Mouse (Mus musculus): ENCODE results near the gene Pcolce2. TPM values are rescaled to one million over a fixed set of nuclear protein-coding genes. Genes with fewer than 3 reads are reported as not detected.

The Pcolce2 gene
- polyA plus RNA-seq, 2 experiments, result 6.8 to 18.6 TPM

DNA sequence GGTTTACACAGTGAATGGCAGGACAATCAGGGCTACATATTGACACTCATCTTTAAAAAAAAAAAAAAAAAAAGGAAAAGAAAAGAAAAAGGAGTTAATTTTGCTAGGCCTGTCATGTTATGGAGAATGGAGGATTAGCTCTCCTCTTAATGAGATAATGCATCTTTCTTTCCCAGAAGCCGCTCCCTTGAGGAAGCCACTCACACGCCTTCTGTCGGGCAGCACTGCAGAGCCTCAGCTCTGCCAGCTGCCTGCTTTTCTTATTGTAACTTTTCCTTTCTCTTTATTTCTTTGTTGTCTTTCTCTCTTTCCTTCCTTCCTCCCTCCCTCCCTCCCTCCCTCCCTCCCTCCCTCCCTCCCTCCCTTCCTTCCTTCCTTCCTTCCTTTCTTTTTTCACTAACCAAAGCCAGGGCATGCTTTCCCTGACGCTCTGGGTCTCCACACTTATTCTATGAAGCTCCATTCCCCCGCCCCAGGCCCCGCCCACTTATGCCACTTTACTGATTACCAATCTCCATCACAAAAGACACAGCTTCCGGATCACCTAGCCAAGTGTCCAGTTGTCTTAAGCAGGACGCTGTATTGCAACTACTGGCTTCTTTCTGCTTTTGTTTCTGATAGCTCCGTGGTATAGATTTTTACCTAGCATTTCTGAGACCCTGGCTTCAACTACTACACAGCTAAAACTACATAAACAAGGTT is 23.8 kb upstream of the Pcolce2 start:
- Histone ChIP-seq H3K36me3 (ENCODE audit: control insufficient read depth, insufficient read depth, low read length) (no peaks in the 10 kb centered on the region), H3K27me3 (ENCODE audit: control insufficient read depth, insufficient read depth, low read length) (no peaks in the 10 kb centered on the region), H3K9me3 (ENCODE audit: control insufficient read depth, low read length) (no peaks in the 10 kb centered on the region), H3K4me3 (replicated peaks; ENCODE audit: low read length) (no peak overlapping the region), H3K4me2 (replicated peaks; ENCODE audit: low read depth, low read length, severe bottlenecking) (0 out of 2 replicates have a peak overlapping the region, but pooled peaks have one; percentile 5), H3K9ac (ENCODE audit: low read depth, low read length, severe bottlenecking) (no peak overlapping the region), H3K4me1 (ENCODE audit: control insufficient read depth, insufficient read depth, low read length) (no peaks in the 10 kb centered on the region), H3K27ac (replicated peaks; ENCODE audit: low read depth, low read length) (no peak overlapping the region)
- DNase-seq (ENCODE audit: low spot score), result no peak
- ATAC-seq (ENCODE audit: low FRiP score, low read depth), result no peak
- 40% methylated on average over 8 of the region's 9 CpGs for WGBS
- TF ChIP-seq POLR2A (IDR thresholded peaks at IDR 0.05; ENCODE audit: borderline replicate concordance, extremely low read depth, insufficient read depth, insufficient read length), result no peak

DNA sequence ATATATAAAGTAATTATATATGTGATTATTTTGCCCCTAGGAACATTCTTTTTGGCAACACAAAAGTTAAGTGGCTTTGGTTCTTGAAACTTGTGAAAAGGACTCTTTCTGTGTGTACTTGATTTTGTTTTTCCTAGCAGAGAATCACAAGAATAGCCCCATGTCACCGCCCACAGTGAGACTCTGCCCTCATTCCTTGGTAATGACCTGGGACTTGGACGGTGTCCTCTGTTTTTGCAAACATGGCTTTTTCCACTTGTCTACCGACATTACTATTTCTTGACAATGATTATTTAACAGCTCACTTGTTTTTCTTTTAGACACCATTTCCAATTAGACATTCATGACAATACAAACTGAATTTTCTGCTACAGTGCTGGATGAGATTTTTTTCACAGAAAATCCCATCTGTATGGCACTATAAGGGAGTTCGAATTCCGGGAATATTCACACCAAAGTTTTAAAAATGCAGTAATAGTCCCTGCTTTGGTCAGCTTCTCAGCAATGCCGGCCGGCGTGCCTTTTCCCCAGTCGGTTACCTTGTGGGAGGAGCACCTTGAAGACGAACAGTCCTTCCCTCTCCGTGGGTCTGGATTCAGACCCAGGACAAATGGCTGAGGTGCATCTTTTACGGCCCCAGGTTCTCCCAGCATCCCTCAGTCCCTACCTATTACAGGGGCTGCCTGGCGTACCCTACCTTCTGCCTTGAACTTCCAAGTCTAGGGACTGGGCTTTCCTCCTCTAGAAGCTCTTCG is 22.4 kb upstream of the Pcolce2 start:
- Histone ChIP-seq H3K4me3 (replicated peaks; ENCODE audit: low read length) (no peak overlapping the region), H3K4me1 (ENCODE audit: control insufficient read depth, insufficient read depth, low read length) (no peaks in the 10 kb centered on the region), H3K9me3 (ENCODE audit: control insufficient read depth, low read length) (no peaks in the 10 kb centered on the region), H3K27ac (replicated peaks; ENCODE audit: low read depth, low read length) (no peak overlapping the region), H3K27me3 (ENCODE audit: control insufficient read depth, insufficient read depth, low read length) (no peaks in the 10 kb centered on the region), H3K36me3 (ENCODE audit: control insufficient read depth, insufficient read depth, low read length) (no peaks in the 10 kb centered on the region), H3K9ac (ENCODE audit: low read depth, low read length, severe bottlenecking) (no peak overlapping the region), H3K4me2 (replicated peaks; ENCODE audit: low read depth, low read length, severe bottlenecking) (no peak overlapping the region)
- DNase-seq (ENCODE audit: low spot score) (no peak), ATAC-seq (ENCODE audit: low FRiP score, low read depth) (no peak)
- WGBS, result 71% methylated on average over 14 of the region's 14 CpGs
- no peak for TF ChIP-seq POLR2A (IDR thresholded peaks at IDR 0.05; ENCODE audit: borderline replicate concordance, extremely low read depth, insufficient read depth, insufficient read length)

GRCm38 (mm10) chr9:95615961-95616360 is 21.4 kb upstream of the Pcolce2 start:
- Histone ChIP-seq H3K4me2 (replicated peaks; ENCODE audit: low read depth, low read length, severe bottlenecking) (no peak overlapping the region), H3K36me3 (ENCODE audit: control insufficient read depth, insufficient read depth, low read length) (no peaks in the 10 kb centered on the region), H3K27me3 (ENCODE audit: control insufficient read depth, insufficient read depth, low read length) (no peaks in the 10 kb centered on the region), H3K4me1 (ENCODE audit: control insufficient read depth, insufficient read depth, low read length) (no peaks in the 10 kb centered on the region), H3K9me3 (ENCODE audit: control insufficient read depth, low read length) (no peaks in the 10 kb centered on the region), H3K9ac (ENCODE audit: low read depth, low read length, severe bottlenecking) (no peak overlapping the region), H3K27ac (replicated peaks; ENCODE audit: low read depth, low read length) (no peak overlapping the region), H3K4me3 (replicated peaks; ENCODE audit: low read length) (no peak overlapping the region)
- DNase-seq (ENCODE audit: low spot score) (no peak), ATAC-seq (ENCODE audit: low FRiP score, low read depth) (no peak)
- 76% methylated on average over 3 of the region's 3 CpGs for WGBS
- no peak for TF ChIP-seq POLR2A (IDR thresholded peaks at IDR 0.05; ENCODE audit: borderline replicate concordance, extremely low read depth, insufficient read depth, insufficient read length)

GRCm38 (mm10) chr9:95618572-95618971 is 18.8 kb upstream of the Pcolce2 start:
- no peaks in the 10 kb centered on the region for H3K9me3 ChIP-seq (ENCODE audit: control insufficient read depth, low read length)

DNA sequence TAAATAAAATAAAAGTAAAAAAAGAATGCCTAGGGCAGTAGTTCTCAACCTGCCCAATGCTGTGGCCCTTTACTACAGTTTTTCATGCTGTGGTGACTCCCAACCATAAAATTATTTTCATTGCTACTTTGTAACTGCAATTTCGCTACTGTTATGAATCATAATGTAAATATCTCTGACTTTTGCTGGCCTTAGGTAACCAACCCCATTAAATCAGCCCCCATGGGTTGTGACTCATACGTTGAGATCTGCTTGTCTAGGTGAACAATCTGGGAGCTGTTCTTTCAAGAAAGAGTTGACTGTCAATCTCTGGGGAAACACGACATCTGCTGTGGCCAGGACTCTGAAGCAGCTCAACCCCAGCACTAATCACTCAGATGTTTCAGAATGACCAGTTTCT is 13.3 kb upstream of the Pcolce2 start:
- no peak overlapping the region for H3K4me3 ChIP-seq (replicated peaks; ENCODE audit: low read length)
- no peaks in the 10 kb centered on the region for H3K36me3 ChIP-seq (ENCODE audit: control insufficient read depth, insufficient read depth, low read length)
- DNase-seq (ENCODE audit: low spot score), result no peak
- no peaks in the 10 kb centered on the region for H3K4me1 ChIP-seq (ENCODE audit: control insufficient read depth, insufficient read depth, low read length)
- no peak for TF ChIP-seq POLR2A (IDR thresholded peaks at IDR 0.05; ENCODE audit: borderline replicate concordance, extremely low read depth, insufficient read depth, insufficient read length)
- H3K9me3 ChIP-seq (ENCODE audit: control insufficient read depth, low read length), result no peaks in the 10 kb centered on the region
- H3K27me3 ChIP-seq (ENCODE audit: control insufficient read depth, insufficient read depth, low read length), result no peaks in the 10 kb centered on the region
- H3K27ac ChIP-seq (replicated peaks; ENCODE audit: low read depth, low read length), result no peak overlapping the region
- no peak for ATAC-seq (ENCODE audit: low FRiP score, low read depth)
- no peak overlapping the region for H3K9ac ChIP-seq (ENCODE audit: low read depth, low read length, severe bottlenecking)
- H3K4me2 ChIP-seq (replicated peaks; ENCODE audit: low read depth, low read length, severe bottlenecking), result no peak overlapping the region
- WGBS, result 82% methylated on average over 3 of the region's 3 CpGs

More at GRCm38 (mm10) chr9:95618572-95618971, 18.8 kb upstream of the Pcolce2 start:
- H3K4me3 ChIP-seq (replicated peaks; ENCODE audit: low read length), result no peak overlapping the region
- WGBS, result 68% methylated on average over 1 of the region's 1 CpGs
- H3K27ac ChIP-seq (replicated peaks; ENCODE audit: low read depth, low read length), result no peak overlapping the region
- no peak for TF ChIP-seq POLR2A (IDR thresholded peaks at IDR 0.05; ENCODE audit: borderline replicate concordance, extremely low read depth, insufficient read depth, insufficient read length)
- ATAC-seq (ENCODE audit: low FRiP score, low read depth) (no peak), DNase-seq (ENCODE audit: low spot score) (no peak)
- H3K4me1 ChIP-seq (ENCODE audit: control insufficient read depth, insufficient read depth, low read length), result no peaks in the 10 kb centered on the region
- H3K36me3 ChIP-seq (ENCODE audit: control insufficient read depth, insufficient read depth, low read length), result no peaks in the 10 kb centered on the region
- H3K4me2 ChIP-seq (replicated peaks; ENCODE audit: low read depth, low read length, severe bottlenecking), result no peak overlapping the region
- no peaks in the 10 kb centered on the region for H3K27me3 ChIP-seq (ENCODE audit: control insufficient read depth, insufficient read depth, low read length)
- H3K9ac ChIP-seq (ENCODE audit: low read depth, low read length, severe bottlenecking), result no peak overlapping the region
